Mouse (Mus musculus) heart, embryonic 12.5 days (tissue): Measurements from ENCODE around the gene Dennd2a. TPM values are rescaled to one million over a fixed set of nuclear protein-coding genes. Genes with fewer than 3 reads are reported as not detected.
A peak's percentile ranks its signal among the peaks of the same experiment; 100 is the strongest.

Experiments
- ATAC-seq: fragments of 200-750 bp; cut with Nextera tagmentation; 2 replicates; pipeline ENCODE4 v1.8.0; 2017; ENCODE audit warnings: moderate TSS enrichment, moderate library complexity; ENCODE audit not compliant: insufficient number of reproducible peaks, low FRiP score
- H3K27ac ChIP-seq: fragments of 300-500 bp; sonication (generic); 2 replicates; pipeline ENCODE4 v1.5.1; 2016; ENCODE audit warnings: mild to moderate bottlenecking, moderate library complexity; ENCODE audit not compliant: poor library complexity, severe bottlenecking
- H3K27me3 ChIP-seq: fragments of 300-500 bp; sonication (generic); replicated peaks from 2 replicates; pipeline ENCODE4 v1.6.1; 2016; ENCODE audit warnings: mild to moderate bottlenecking, moderate library complexity
- H3K36me3 ChIP-seq: fragments of 300-500 bp; sonication (generic); 2 replicates; pipeline ENCODE4 v1.6.1; 2016; ENCODE audit warnings: mild to moderate bottlenecking, moderate library complexity
- H3K4me1 ChIP-seq: fragments of 300-500 bp; sonication (generic); replicated peaks from 2 replicates; pipeline ENCODE4 v1.6.1; 2016; ENCODE audit warnings: mild to moderate bottlenecking
- H3K4me2 ChIP-seq: fragments of 300-500 bp; sonication (generic); 2 replicates; pipeline ENCODE4 v1.6.1; 2016; ENCODE audit warnings: mild to moderate bottlenecking, moderate library complexity
- H3K4me3 ChIP-seq: fragments of 300-500 bp; sonication (generic); 2 replicates; pipeline ENCODE4 v1.5.1; 2016; ENCODE audit warnings: mild to moderate bottlenecking
- H3K9ac ChIP-seq: fragments of 300-500 bp; sonication (generic); 2 replicates; pipeline ENCODE4 v1.6.1; 2016; ENCODE audit warnings: mild to moderate bottlenecking, moderate library complexity
- H3K9me3 ChIP-seq: fragments of 300-500 bp; sonication (generic); replicated peaks from 2 replicates; pipeline ENCODE4 v1.6.1; 2016; ENCODE audit warnings: mild to moderate bottlenecking, moderate library complexity
- WGBS: fragments of 180-500 bp; shearing (Covaris S2); methylation state at CpG from one replicate; pipeline ENCODE4 v1.1.7; 2016; 5-methylcytosine and 5-hydroxymethylcytosine counted together
- polyA plus RNA-seq: library from polyadenylated mRNA; unstranded; fragments of >200 nt; fragmentation: Nextera tagmentation; extraction: Ambion mirVana; gene quantifications from 2 replicates; pipeline ENCODE4 v1.2.1, GENCODE M21; 2016

Gene Dennd2a
- polyA plus RNA-seq, 1 experiment from 2014 or later: 26.8 TPM

DNA sequence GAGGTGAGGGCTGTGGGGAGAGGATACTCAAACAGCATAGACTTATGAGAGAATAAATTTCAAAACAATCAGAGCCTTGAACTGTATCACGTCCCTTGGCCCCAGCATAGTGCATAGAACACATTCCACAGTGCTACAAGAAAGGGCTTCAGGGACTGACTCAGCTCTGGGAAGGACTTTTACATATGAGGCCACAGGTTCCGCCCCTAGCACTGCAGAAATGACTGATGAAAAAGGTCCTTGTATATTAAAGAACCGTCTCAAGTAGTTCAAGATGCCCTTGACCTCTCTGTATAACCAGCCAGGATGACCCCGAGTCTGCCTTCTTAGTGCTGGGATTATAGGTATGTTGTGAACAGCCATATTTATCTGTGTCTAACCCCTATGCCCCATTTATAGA, 85.4 kb downstream of the Dennd2a start:
- Histone ChIP-seq H3K4me1 (peaks cover 22% of the 10 kb centered on the region), H3K27ac (no peak overlapping the region), H3K36me3 (peaks cover 81% of the 10 kb centered on the region), H3K27me3 (no peaks in the 10 kb centered on the region), H3K9ac (no peak overlapping the region), H3K4me2 (no peak overlapping the region), H3K9me3 (no peaks in the 10 kb centered on the region), H3K4me3 (no peak overlapping the region)
- 52% methylated on average over 4 of the region's 4 CpGs for WGBS
- no peak for ATAC-seq

DNA sequence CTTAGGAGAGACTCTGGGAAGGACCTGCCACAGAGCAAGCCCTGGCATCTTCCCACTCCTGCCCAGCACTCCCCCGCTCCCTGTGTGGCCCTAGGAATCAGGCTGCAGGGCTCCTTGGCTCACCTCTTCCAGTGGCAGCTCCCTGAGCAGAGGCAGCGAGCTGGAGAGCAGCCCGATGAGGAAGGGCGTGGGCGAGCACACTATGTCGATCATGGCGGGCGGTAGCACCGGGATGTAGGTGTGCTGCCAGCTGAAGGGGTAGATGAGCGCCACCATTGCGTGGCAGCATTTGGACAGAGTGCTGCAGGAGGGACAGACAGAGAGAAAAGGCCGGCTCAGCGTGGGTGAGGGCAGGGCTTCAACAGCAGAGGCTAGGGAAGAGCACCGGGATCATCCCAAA, 87.6 kb downstream of the Dennd2a start:
- H3K4me1 ChIP-seq: peaks cover 18% of the 10 kb centered on the region
- H3K4me2 ChIP-seq: no peak overlapping the region
- no peak overlapping the region for H3K4me3 ChIP-seq
- peaks cover 75% of the 10 kb centered on the region for H3K36me3 ChIP-seq
- no peaks in the 10 kb centered on the region for H3K27me3 ChIP-seq
- ATAC-seq: no peak
- no peak overlapping the region for H3K9ac ChIP-seq
- no peak overlapping the region for H3K27ac ChIP-seq
- WGBS: 92% methylated on average over 14 of the region's 14 CpGs
- H3K9me3 ChIP-seq: no peaks in the 10 kb centered on the region

DNA sequence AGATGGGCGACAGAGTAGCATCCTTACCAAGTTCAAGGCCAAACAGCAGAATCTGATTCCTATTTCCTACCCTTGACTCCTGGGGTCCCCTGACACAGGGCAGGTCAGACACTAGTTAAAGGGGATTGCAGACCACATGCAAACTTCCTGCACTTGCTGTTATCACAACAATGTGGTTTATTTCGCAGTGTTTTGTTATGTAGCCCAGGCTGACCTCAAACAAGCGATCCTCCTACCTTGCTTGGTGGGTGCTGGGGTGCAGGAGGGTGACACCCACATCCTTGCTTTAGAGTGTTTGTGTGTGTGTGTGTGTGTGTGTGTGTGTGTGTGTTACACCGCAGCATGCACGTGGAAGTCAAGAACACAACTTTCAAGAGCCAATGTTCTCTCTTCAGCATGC, 88.2 kb downstream of the Dennd2a start:
- H3K9me3 ChIP-seq: no peaks in the 10 kb centered on the region
- H3K27me3 ChIP-seq: no peaks in the 10 kb centered on the region
- H3K4me1 ChIP-seq: peaks cover 13% of the 10 kb centered on the region
- peaks cover 76% of the 10 kb centered on the region for H3K36me3 ChIP-seq
- no peak overlapping the region for H3K27ac ChIP-seq
- no peak overlapping the region for H3K9ac ChIP-seq
- 83% methylated on average over 5 of the region's 5 CpGs for WGBS
- H3K4me2 ChIP-seq: no peak overlapping the region
- no peak overlapping the region for H3K4me3 ChIP-seq
- ATAC-seq: no peak

DNA sequence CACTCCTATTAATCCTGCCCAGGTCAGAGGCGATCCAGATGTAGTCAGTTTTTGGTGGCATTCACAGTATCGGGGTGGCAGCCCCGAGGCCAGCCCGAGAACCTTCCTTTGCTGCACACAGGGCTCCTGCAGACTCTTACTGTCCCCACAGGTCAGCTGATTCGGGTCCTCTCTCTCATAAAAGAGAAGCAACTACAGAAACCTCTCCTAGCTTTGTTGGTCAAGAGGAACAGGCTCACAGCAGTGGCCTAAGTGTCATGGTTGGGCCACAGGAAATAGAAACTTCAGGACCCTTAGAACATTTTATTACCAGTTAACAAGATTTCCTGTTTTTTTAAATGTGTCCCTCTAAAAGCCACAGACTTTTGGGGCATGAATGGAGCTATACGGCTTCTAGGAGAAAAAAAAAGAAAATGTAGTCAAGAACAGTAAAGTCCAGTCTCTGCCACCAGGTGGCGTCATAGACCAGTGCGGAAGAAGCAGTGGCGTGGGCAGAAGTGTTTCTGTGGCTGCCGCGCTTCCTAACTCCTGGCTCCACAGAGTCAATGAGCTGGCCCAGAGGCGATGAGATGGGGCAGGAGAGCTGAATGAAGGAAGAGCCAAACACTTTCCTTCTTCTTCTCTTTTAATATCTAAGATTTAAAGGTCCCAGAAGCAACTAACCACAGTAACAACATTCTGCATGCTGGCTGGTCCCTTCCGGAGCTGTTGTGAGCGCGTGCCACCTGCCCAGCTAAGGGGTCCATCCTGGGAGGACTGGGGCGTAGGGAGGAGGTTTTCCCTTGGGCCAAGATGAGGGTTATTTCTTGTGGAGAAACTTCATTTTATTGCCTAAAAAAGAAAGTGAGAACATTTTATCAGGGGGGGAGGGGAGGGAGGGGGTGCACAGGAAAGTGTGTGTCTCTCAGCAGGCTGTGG, 94.8 kb downstream of the Dennd2a start:
- WGBS: 48% methylated on average over 16 of the region's 16 CpGs
- 0 out of 2 replicates have a peak, but pooled peaks have one; percentile 55 for ATAC-seq
- Histone ChIP-seq H3K27me3 (no peaks in the 10 kb centered on the region), H3K36me3 (peaks cover 54% of the 10 kb centered on the region), H3K4me1 (no peaks in the 10 kb centered on the region), H3K4me3 (no peak overlapping the region), H3K4me2 (peak overlapping the region; percentile 25; the same call in 1 of the 2 replicates), H3K27ac (no peak overlapping the region), H3K9me3 (0 out of 2 replicates have a peak, but pooled peaks cover 3% of the 10 kb centered on the region), H3K9ac (no peak overlapping the region)

DNA sequence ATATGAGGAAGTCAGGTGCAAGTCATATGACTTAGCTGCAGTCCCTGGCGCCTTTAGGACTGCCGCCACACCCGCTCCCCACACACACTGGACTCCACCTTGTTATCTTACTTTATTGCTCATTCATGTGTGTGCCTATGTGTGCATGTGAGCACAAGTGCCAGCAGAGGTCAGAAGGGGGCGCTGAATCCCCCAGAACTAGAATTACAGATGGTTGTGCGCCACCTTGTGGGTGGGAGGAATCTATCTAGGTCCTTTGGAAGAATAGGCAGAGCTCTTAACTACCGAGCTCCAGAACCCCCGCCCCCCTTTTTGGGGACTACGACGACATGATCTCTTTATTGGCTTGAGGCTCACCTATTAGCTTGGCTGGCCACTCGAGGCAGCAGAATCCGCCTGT, 97.6 kb downstream of the Dennd2a start:
- Histone ChIP-seq H3K36me3 (peaks cover 33% of the 10 kb centered on the region), H3K27ac (no peak overlapping the region), H3K9me3 (0 out of 2 replicates have a peak, but pooled peaks cover 3% of the 10 kb centered on the region), H3K4me1 (no peaks in the 10 kb centered on the region), H3K4me3 (no peak overlapping the region), H3K4me2 (no peak overlapping the region), H3K9ac (no peak overlapping the region), H3K27me3 (no peaks in the 10 kb centered on the region)
- no peak for ATAC-seq
- WGBS: 92% methylated on average over 11 of the region's 11 CpGs

DNA sequence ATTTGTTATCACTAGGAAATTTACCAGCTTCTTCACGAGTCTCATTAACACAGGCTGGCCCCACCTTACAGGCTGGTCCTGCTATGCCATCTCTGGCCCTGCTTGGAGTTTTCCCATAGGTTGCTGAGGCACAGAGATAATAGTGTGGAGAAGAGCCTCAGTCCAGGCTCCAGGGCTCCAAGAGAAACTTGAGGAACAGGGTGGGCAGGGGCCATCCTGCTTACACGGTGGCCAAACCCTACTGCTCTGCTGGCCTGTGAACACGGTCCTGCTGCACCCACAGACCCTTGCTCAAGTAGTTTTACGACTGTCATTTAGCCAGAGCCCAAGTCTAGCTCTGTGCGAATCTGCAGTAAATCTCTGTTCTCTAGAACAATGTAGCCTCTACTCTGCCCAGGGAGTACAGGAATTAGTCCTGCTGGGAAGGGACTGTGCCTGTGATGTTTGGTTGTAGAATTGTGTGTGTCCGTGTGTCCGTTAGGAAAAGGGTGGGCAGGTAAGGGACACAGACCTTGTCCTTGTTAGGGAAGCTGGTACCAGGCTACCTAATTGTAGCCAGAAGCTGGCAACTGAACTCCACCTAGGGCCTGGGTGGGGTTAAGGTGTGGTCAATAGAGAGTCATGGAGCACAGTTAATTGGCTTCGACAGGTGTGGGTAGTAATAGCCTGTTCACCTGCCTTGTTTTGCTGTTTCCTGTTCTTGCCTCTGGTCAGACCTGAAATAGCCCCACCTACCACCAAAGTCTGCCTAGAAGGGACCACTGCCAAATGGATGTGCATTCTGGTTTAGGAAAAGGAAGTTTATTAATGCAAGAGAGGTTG, 102.1 kb downstream of the Dennd2a start:
- Histone ChIP-seq H3K4me1 (no peaks in the 10 kb centered on the region), H3K9me3 (0 out of 2 replicates have a peak, but pooled peaks cover 3% of the 10 kb centered on the region), H3K27ac (no peak overlapping the region), H3K27me3 (no peaks in the 10 kb centered on the region), H3K9ac (no peak overlapping the region), H3K4me3 (no peak overlapping the region), H3K4me2 (no peak overlapping the region), H3K36me3 (peaks cover 7% of the 10 kb centered on the region)
- WGBS: 77% methylated on average over 8 of the region's 8 CpGs
- ATAC-seq: no peak

DNA sequence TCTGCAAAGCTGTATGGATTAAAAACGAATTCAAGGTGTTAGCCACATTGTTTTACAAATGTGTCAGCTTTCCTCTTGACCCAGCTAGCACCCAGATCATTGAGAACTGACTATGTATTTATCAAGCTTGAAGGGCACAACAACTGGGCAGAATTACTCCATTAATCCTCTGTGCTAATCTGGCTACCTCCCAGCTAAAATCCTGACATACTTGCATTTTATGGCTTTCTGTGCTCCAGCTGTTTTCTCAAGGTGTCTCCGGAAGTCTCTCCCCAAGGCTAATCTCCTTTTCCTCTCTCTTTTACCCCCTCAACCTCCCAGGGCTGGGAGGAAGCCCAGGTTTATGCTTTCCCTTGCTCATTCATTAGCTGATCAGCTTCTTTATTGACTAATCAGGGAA, 103.1 kb downstream of the Dennd2a start:
- no peak overlapping the region for H3K4me3 ChIP-seq
- no peak overlapping the region for H3K27ac ChIP-seq
- no peaks in the 10 kb centered on the region for H3K36me3 ChIP-seq
- no peak overlapping the region for H3K4me2 ChIP-seq
- WGBS: 61% methylated on average over 2 of the region's 2 CpGs
- H3K27me3 ChIP-seq: no peaks in the 10 kb centered on the region
- no peak overlapping the region for H3K9ac ChIP-seq
- no peaks in the 10 kb centered on the region for H3K9me3 ChIP-seq
- no peaks in the 10 kb centered on the region for H3K4me1 ChIP-seq
- ATAC-seq: no peak

DNA sequence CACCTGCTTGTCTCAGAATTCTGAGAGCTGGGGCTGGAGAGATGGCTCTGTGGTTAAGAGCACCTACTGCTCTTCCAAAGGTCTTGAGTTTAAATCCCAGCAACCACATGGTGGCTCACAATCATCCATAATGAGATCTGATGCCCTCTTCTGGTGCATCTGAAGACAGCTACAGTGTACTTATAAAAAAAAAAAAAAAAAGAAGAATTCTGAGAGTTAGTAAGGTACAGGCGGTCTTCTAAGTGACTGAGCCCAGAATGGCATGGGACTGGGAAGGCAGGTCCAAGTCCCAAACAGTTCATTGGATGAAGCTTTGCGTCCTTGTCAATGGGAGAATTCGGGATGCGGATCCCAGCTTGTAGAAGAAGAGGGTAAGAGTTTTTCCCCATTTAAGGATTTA, 104.1 kb downstream of the Dennd2a start:
- no peaks in the 10 kb centered on the region for H3K36me3 ChIP-seq
- H3K4me2 ChIP-seq: no peak overlapping the region
- H3K27ac ChIP-seq: no peak overlapping the region
- no peak overlapping the region for H3K9ac ChIP-seq
- ATAC-seq: no peak
- whole genome bisulfite sequencing: 84% methylated on average over 4 of the region's 4 CpGs
- no peaks in the 10 kb centered on the region for H3K9me3 ChIP-seq
- no peaks in the 10 kb centered on the region for H3K4me1 ChIP-seq
- no peak overlapping the region for H3K4me3 ChIP-seq
- no peaks in the 10 kb centered on the region for H3K27me3 ChIP-seq

DNA sequence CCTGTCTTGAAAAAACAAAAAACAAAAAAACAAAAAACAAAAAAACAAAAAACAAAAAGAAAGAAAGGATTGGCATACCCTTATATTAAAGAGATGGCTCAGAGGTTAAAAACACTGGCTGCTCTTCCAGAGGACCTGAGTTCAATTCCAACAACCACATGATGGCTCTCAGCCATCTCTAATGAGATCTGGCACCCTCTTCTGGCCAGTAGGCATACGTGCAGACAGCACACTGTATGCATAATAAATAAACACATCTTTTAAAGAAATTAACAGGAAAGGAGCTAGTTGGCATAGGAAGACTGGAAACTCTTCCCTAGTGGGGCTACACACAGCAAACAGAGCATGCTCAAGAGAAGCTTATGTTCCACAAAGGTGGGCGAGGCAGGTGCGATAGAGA, 106.6 kb downstream of the Dennd2a start:
- Histone ChIP-seq H3K27ac (no peak overlapping the region), H3K4me3 (no peak overlapping the region), H3K9me3 (no peaks in the 10 kb centered on the region), H3K9ac (no peak overlapping the region), H3K27me3 (no peaks in the 10 kb centered on the region), H3K4me1 (no peaks in the 10 kb centered on the region), H3K36me3 (no peaks in the 10 kb centered on the region), H3K4me2 (no peak overlapping the region)
- ATAC-seq: no peak
- 77% methylated on average over 3 of the region's 3 CpGs for WGBS

DNA sequence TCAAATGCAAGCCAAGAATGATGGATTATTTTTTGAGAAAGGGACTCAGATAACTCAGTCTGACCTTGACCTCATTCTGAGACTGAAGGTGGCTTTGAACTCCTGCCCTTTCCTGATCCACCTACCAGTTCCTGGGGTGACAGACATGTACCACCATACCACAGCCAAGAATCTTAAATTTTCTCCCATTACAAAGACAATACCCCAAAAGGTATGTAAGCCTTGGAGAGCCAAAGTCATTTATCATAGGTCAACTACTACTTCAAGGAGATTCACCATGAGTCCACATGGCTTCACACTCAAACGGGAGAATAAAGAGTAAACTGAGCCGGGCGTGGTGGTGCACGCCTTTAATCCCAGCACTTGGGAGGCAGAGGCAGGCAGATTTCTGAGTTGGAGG, 107.1 kb downstream of the Dennd2a start:
- Histone ChIP-seq H3K4me2 (no peak overlapping the region), H3K9me3 (no peaks in the 10 kb centered on the region), H3K36me3 (no peaks in the 10 kb centered on the region), H3K4me3 (no peak overlapping the region), H3K4me1 (no peaks in the 10 kb centered on the region), H3K9ac (no peak overlapping the region), H3K27ac (no peak overlapping the region), H3K27me3 (no peaks in the 10 kb centered on the region)
- WGBS: 76% methylated on average over 4 of the region's 4 CpGs
- no peak for ATAC-seq

DNA sequence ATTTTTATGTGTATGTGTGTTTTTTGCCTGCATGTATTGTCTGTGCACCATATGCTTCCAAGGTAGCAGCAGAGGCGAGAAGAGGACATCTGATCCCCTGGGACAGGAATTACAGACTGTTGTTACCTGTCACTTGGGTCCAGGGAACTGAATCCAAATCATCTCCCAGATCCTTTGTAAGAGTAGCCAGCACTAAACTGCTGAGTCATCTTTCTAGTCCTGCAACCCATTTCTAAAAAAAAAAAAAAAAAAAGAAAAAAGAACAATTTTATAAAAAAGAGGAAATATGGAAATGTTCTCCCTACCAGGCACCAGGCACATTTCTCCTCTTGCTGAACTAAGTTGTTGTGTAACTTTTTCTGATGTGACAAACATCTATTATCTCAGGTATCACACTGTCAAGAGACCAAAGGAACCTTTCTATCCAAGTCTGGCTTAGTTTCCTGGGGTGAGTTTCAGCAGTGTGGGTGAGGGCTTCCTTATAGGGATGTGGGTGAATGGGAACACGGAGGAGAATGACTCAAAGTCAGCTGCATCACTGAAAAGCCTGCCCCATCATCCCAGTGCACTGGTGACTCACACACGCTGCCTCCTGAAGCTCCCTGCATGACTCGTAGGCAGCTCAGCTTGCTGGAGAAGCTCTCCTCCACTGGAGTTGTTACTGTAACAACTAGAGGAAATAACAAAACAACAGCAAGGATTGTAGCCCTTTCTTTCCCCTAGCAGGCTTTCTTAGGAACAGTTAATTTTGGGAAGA, 110.1 kb downstream of the Dennd2a start:
- H3K4me3 ChIP-seq: no peak overlapping the region
- no peaks in the 10 kb centered on the region for H3K36me3 ChIP-seq
- no peak for ATAC-seq
- no peak overlapping the region for H3K4me2 ChIP-seq
- no peak overlapping the region for H3K9ac ChIP-seq
- no peak overlapping the region for H3K27ac ChIP-seq
- H3K9me3 ChIP-seq: no peaks in the 10 kb centered on the region
- H3K4me1 ChIP-seq: no peaks in the 10 kb centered on the region
- 42% methylated on average over 4 of the region's 4 CpGs for WGBS
- no peaks in the 10 kb centered on the region for H3K27me3 ChIP-seq
